Mouse (Mus musculus): ENCODE results near the gene Slc36a3. TPM values are rescaled to one million over a fixed set of nuclear protein-coding genes. Genes with fewer than 3 reads are reported as not detected.

Gene Slc36a3
- polyA plus RNA-seq, 1 experiment = not detected

DNA sequence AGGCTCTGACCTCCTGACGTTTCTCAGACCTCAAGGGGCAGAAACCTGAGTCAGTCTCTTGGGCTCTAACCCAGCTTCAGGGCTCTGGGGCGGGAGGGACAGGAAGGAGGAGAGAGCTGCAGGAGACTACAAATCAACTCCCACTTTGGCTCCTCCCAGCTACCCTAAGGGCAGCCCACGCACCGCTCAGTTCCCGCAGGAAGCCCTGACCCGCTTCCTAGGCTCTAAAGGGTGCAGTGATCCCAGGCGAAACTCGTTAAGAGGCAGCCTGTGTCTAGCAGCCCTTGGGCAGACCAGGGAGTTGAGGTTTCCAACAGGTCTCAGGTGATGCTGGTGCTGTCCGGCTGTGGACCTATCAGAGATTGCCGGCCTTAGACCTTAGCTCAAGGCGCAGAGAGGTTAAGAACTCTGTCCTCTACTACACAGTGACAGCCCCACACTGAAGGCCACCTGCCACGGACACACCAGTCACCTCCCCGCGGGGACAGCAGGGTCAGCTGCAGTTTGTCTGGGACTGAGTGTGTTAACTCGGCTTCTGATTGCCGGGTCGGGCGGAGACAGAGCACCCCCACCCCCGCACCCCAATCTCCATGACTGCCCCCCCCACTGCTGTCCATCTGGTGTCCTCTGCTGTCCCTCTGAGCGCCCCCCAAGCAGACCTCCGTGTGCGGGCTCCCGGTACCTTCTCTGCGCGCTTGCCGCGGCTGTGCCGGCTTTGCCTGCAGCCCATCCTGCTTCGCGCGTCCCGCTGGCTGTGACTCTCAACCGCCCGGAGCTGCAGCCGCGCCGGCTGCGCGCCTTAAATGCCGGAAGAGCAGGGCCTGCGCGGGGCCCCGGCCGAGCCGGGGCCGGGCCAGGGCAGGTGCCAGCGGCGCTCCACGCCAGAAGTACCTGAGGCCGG is 73.9 kb downstream of the Slc36a3 start, which contains the start of gene Ccdc69:
Ccdc69 (minus strand) TSS at position 801 of the 901 bp plus-strand sequence.
- under 1% methylated on average over 50 of the region's 50 CpGs for WGBS
- TF ChIP-seq CTCF (IDR thresholded peaks at IDR 0.05; ENCODE audit: borderline replicate concordance, insufficient read depth, low read depth, low read length) (no peak), POLR2A (IDR thresholded peaks at IDR 0.05; ENCODE audit: borderline replicate concordance, insufficient read depth, low read length) (peak; percentile 48; the same call in 1 of the 2 replicates)
- H3K27ac ChIP-seq (ENCODE audit: insufficient read depth, low read length) = peak within 1 kb of the TSS; percentile 79
- no peaks in the 10 kb centered on the region for H3K27me3 ChIP-seq (ENCODE audit: control insufficient read depth, insufficient read depth, low read length)
- peak; percentile 71 to 72 for DNase-seq
- peak within 1 kb of the TSS; percentile 70 for H3K4me3 ChIP-seq (replicated peaks; ENCODE audit: insufficient read depth, low read depth, low read length)
- H3K4me1 ChIP-seq (ENCODE audit: control insufficient read depth, insufficient read depth, low read length) = peaks cover 21% of the 10 kb centered on the region

DNA sequence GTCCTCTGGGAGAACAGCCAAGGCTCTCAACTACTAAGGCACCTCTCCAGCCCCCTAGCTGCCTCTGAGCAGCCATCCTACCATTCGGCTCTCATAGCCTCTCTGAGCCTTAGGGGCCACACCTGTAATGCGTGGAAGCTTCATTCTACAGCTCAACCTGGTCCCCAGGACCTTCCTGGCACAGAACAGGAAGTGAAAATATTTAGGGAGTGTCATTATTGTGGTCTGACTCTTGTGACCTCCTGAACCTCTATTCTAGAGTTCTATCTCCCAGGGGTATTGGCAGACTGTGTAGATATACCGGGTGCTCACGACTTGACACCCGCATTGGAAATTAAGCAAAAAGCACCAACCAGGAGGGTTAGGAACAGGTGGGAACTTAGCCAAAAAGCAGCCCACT is 75.3 kb downstream of the Slc36a3 start:
- DNase-seq = no peak
- H3K27ac ChIP-seq (ENCODE audit: insufficient read depth, low read length) = no peak overlapping the region; the same call in 1 of the 2 replicates
- 87% methylated on average over 5 of the region's 5 CpGs for WGBS
- no peak for TF ChIP-seq CTCF (IDR thresholded peaks at IDR 0.05; ENCODE audit: borderline replicate concordance, insufficient read depth, low read depth, low read length)
- no peak for TF ChIP-seq POLR2A (IDR thresholded peaks at IDR 0.05; ENCODE audit: borderline replicate concordance, insufficient read depth, low read length)
- peaks cover 21% of the 10 kb centered on the region for H3K4me1 ChIP-seq (ENCODE audit: control insufficient read depth, insufficient read depth, low read length)
- no peaks in the 10 kb centered on the region for H3K27me3 ChIP-seq (ENCODE audit: control insufficient read depth, insufficient read depth, low read length)
- no peak overlapping the region for H3K4me3 ChIP-seq (replicated peaks; ENCODE audit: insufficient read depth, low read depth, low read length)

DNA sequence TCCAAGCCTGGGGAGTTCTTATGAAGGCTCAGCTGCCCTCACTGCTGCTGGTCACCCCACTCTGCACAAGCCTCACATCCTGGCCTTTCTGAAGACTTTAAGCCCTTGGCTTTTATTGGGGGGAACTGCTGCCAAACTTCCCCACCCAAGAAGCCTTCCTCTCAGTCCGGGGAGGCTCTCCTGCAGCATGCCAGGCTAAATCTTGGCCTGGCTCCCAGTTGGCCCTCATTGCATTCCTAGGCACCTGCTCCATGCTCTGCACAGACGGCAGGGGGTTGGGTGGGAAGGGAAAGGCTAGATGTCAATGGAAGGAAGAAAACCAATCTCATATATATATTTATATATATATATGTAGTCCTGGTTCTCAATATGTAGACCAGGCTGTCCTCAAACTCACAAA is 75.9 kb downstream of the Slc36a3 start:
- peak; percentile 75 to 82 for DNase-seq
- WGBS = 5% methylated on average over 2 of the region's 2 CpGs

More for the DNA sequence above, 75.9 kb downstream of the Slc36a3 start:
- TF ChIP-seq POLR2A (IDR thresholded peaks at IDR 0.05; ENCODE audit: borderline replicate concordance, insufficient read depth, low read length) = no peak
- no peak for TF ChIP-seq CTCF (IDR thresholded peaks at IDR 0.05; ENCODE audit: borderline replicate concordance, insufficient read depth, low read depth, low read length)
- no peaks in the 10 kb centered on the region for H3K27me3 ChIP-seq (ENCODE audit: control insufficient read depth, insufficient read depth, low read length)
- H3K4me3 ChIP-seq (replicated peaks; ENCODE audit: insufficient read depth, low read depth, low read length) = no peak overlapping the region
- peaks cover 21% of the 10 kb centered on the region for H3K4me1 ChIP-seq (ENCODE audit: control insufficient read depth, insufficient read depth, low read length)
- no peak overlapping the region for H3K27ac ChIP-seq (ENCODE audit: insufficient read depth, low read length)

Other genes with a start within 250 kb of the Slc36a3 start
- 14.2 and 15.5 TPM in 2 replicates for gene Gpx3, start 249.3 kb downstream of the Slc36a3 start, polyA plus RNA-seq (2012; rRNA removed)
- 31.1 and 33.1 TPM in 2 replicates for gene Tnip1, start 188.8 kb downstream of the Slc36a3 start, polyA plus RNA-seq (2012; rRNA removed)
- gene Anxa6, start 118.3 kb downstream of the Slc36a3 start, polyA plus RNA-seq (2012; rRNA removed) = 131 and 141 TPM in 2 replicates
- gene Ccdc69, start 73.6 kb downstream of the Slc36a3 start, polyA plus RNA-seq (2012; rRNA removed) = 5.4 and 6.1 TPM in 2 replicates
- gene Gm2a, start 53.6 kb downstream of the Slc36a3 start, polyA plus RNA-seq (2012; rRNA removed) = 47.0 and 53.0 TPM in 2 replicates
- 0.71 and 0.82 TPM in 2 replicates for gene Slc36a2, start 33.4 kb upstream of the Slc36a3 start, polyA plus RNA-seq (2012; rRNA removed)
- 41.1 and 41.5 TPM in 2 replicates for gene Slc36a1, start 52.6 kb upstream of the Slc36a3 start, polyA plus RNA-seq (2012; rRNA removed)
- gene Fat2, start 184.9 kb upstream of the Slc36a3 start, polyA plus RNA-seq (2012; rRNA removed) = 86.7 and 104 TPM in 2 replicates

Measured in cerebellum, adult 2 months (tissue).